Mouse (Mus musculus) cortical plate, adult 2 months (tissue): ENCODE data around the gene Dusp15. TPM values are rescaled to one million over a fixed set of nuclear protein-coding genes. Genes with fewer than 3 reads are reported as not detected.
A peak's percentile ranks its signal among the peaks of the same experiment; 100 is the strongest.

Experiments used
- H3K27ac ChIP-seq: fragments of 200-500 bp; 2 replicates; pipeline ENCODE4 v1.5.1; 2012; ENCODE audit warnings: low read length, control low read depth, inconsistent platforms; ENCODE audit not compliant: insufficient read depth
- H3K4me1 ChIP-seq: fragments of 200-500 bp; 2 replicates; pipeline ENCODE4 v1.6.1; 2011; ENCODE audit warnings: low read length; ENCODE audit not compliant: control insufficient read depth, insufficient read depth
- H3K4me3 ChIP-seq: fragments of 200-500 bp; 2 replicates; pipeline ENCODE4 v1.5.1; 2011; ENCODE audit warnings: mild to moderate bottlenecking, low read length, control low read depth; ENCODE audit not compliant: insufficient read depth
- CTCF ChIP-seq: fragments of 200-500 bp; IDR thresholded peaks from 2 replicates; pipeline ENCODE4 v1.5.1; 2011; ENCODE audit warnings: mild to moderate bottlenecking, control low read depth, low read length; ENCODE audit not compliant: insufficient read depth; ENCODE audit errors: extremely low read depth
- POLR2A ChIP-seq: fragments of 200-500 bp; IDR thresholded peaks from 2 replicates; pipeline ENCODE4 v1.6.1; 2011; ENCODE audit warnings: mild to moderate bottlenecking, low read length, control low read depth; ENCODE audit not compliant: insufficient read depth; ENCODE audit errors: extremely low read depth
- polyA plus RNA-seq: library from polyadenylated mRNA; depleted of rRNA; stranded (reverse); fragments of >200 nt; gene quantifications from 2 replicates; pipeline ENCODE4 v1.2.3, GENCODE M21; 2012

Gene Dusp15
- polyA plus RNA-seq, 1 experiment = 40.7 TPM

GRCm38 (mm10) chr2:152922376-152922775, 29.1 kb downstream of the Dusp15 start:
- H3K4me3 ChIP-seq = no peak overlapping the region
- TF ChIP-seq POLR2A (no peak), CTCF (no peak)
- H3K4me1 ChIP-seq = no peaks in the 10 kb centered on the region
- no peak overlapping the region for H3K27ac ChIP-seq

GRCm38 (mm10) chr2:152917671-152918070, 33.8 kb downstream of the Dusp15 start:
- H3K27ac ChIP-seq = no peak overlapping the region
- no peak for TF ChIP-seq CTCF
- TF ChIP-seq POLR2A = no peak
- no peaks in the 10 kb centered on the region for H3K4me1 ChIP-seq
- no peak overlapping the region for H3K4me3 ChIP-seq

GRCm38 (mm10) chr2:152916111-152916510, 35.4 kb downstream of the Dusp15 start:
- H3K4me1 ChIP-seq = no peaks in the 10 kb centered on the region
- no peak for TF ChIP-seq CTCF
- TF ChIP-seq POLR2A = no peak
- no peak overlapping the region for H3K27ac ChIP-seq
- no peak overlapping the region for H3K4me3 ChIP-seq

DNA sequence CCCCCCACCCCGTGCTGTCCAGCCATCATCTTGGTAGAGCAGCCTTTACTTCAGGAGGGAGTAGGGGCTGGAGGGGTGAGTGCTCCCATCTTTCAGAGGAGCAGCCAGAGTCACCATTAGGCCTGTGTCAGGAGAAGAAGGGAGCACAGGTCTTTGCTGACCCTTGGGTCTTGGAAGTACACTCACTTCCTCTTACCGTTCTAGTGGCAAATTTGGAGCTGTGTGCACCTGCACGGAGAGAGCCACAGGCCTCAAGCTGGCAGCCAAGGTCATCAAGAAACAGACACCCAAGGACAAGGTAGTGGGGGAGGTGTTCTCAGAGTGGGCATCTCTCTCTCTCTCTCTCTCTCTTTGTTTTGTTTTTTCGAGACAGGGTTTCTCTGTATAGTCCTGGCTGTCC, 36.0 kb downstream of the Dusp15 start:
- H3K4me3 ChIP-seq = no peak overlapping the region
- no peak overlapping the region for H3K27ac ChIP-seq
- no peak for TF ChIP-seq CTCF
- TF ChIP-seq POLR2A = no peak

GRCm38 (mm10) chr2:152914310-152915120, 37.0 kb downstream of the Dusp15 start:
- Histone ChIP-seq H3K27ac (no peak overlapping the region), H3K4me3 (no peak overlapping the region), H3K4me1 (no peaks in the 10 kb centered on the region)
- TF ChIP-seq POLR2A = no peak
- TF ChIP-seq CTCF = peak; percentile 91

More for the DNA sequence above, 36.0 kb downstream of the Dusp15 start:
- no peaks in the 10 kb centered on the region for H3K4me1 ChIP-seq

DNA sequence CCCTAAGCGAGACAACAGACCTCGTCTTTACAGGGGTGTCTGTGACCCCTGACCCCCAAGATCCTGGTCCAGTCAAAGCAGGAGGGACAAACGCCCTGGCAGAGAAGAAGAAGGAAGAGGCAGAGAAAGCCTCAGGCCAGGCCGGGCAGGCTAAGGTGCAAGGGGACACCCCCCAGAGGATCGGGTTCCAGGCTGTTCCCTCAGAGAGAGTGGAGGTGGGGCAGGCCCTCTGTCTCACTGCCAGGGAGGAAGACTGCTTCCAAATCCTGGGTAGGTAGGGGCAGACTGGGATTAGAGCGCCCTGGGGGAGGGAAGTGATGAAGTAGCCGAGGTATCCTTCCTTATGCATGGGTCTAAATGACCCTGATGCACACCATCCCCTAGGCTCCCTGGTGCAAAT, 38.0 kb downstream of the Dusp15 start:
- Histone ChIP-seq H3K4me1 (no peaks in the 10 kb centered on the region), H3K27ac (no peak overlapping the region), H3K4me3 (no peak overlapping the region)
- TF ChIP-seq CTCF (no peak), POLR2A (no peak)

- Histone ChIP-seq H3K4me3 (no peak overlapping the region), H3K4me1 (no peaks in the 10 kb centered on the region), H3K27ac (no peak overlapping the region)
- TF ChIP-seq POLR2A (no peak), CTCF (no peak)
Measured at GRCm38 (mm10) chr2:152911432-152911831, 40.1 kb downstream of the Dusp15 start.

DNA sequence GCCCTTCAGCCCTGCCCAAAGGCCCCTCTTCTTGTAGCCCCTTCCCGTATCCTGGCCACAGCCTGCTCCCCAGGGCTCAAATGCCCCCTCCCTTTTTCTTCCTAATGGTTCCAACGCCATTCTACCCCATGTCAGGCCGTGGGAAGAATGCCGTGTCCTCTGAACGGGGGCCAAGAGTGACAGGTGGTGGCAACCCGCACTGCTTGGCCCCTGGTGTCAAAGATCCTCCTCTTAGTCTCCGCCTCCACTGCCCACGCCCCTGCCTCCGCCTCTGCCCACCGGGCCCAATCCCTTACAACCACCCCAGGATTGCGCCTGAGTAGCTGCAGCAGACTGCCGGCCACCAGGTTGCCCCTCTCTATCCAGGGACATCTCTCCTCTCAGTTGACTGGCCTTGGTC, 40.5 kb downstream of the Dusp15 start, which contains the start of gene Mylk2:
Gene Mylk2 (plus strand): TSS at position 322 of the 400 bp plus-strand sequence.
- no peak within 1 kb of the TSS for H3K4me3 ChIP-seq
- no peak within 1 kb of the TSS for H3K27ac ChIP-seq
- no peaks in the 10 kb centered on the region for H3K4me1 ChIP-seq
- TF ChIP-seq POLR2A (no peak), CTCF (no peak)

DNA sequence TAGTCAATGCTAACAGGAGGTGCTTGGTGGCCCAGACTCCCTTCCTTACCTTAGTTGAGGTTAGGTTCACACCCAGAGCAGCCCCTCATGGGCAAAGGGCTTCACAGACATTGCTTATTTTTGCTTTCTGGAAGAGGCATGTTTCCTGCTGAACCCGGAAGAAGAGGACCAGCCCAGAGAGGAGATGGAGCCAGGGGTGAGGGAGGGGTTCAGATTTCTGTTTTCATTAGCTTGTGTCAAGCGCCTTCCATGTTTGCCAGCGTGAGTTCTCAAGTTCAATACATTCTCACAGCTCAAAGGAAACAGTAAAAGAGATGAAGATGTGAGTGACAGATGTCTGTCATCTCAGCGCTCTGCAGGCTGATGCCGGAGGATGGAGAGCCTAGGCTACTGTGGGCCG, 41.6 kb downstream of the Dusp15 start:
- Histone ChIP-seq H3K4me1 (no peaks in the 10 kb centered on the region; the same call in 1 of the 2 replicates), H3K27ac (no peak overlapping the region), H3K4me3 (no peak overlapping the region)
- TF ChIP-seq POLR2A (no peak), CTCF (no peak)

DNA sequence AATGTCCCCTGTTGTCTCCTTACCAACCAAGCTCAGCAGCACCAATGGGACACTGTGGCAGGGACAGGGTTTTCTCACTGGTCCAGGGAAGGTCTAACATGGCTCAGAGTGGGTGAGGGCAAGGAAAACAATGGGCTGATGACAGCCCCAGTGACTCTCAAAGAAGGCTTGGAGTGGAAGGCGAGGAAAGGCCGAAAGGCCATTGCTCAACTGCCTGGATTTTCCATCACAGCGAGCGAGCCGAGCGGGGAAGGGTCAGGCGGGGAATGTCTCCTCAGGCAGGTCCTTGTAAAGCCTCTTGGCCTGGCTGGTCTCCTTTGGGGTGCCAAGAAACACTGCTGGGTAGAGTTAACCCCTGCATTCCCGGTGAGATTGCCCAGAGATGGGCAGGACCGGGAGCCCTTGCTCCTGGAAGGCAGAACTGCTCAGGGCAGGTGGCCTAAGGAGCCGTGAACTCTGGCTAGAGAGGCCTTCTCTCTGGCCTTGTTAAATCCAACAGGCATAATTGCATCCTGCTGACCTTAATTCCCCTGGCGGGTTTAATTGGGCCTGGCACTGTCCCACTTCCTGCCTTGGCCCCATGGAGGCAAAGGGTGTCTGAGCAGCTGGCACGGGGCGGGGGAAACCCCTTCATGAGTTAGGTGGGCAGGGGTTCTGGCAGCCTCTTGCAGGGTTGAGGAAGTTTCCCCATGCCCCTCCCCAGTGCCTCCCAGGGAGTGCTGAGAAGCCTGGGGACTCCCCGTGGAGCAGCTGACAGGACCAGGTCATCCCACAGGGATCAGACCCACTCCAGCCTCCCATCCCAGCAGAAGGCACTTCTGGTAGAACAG, 44.2 kb downstream of the Dusp15 start:
- H3K27ac ChIP-seq = no peak overlapping the region
- no peak overlapping the region for H3K4me3 ChIP-seq
- TF ChIP-seq POLR2A (no peak), CTCF (no peak)
- H3K4me1 ChIP-seq = no peaks in the 10 kb centered on the region; the same call in 1 of the 2 replicates
